Mouse (Mus musculus) bone marrow macrophage, adult 2 months (primary cell): ENCODE data around the gene Lpgat1.

ENCODE experiments used
- CTCF ChIP-seq: IDR thresholded peaks from 2 replicates; pipeline ENCODE4 v1.5.1; 2012; ENCODE audit warnings: low read depth, mild to moderate bottlenecking, low read length, moderate library complexity
- POLR2A ChIP-seq: IDR thresholded peaks from 2 replicates; pipeline ENCODE4 v1.6.1; 2012; ENCODE audit warnings: mild to moderate bottlenecking, low read depth, low read length, borderline replicate concordance

GRCm38 (mm10) chr1:191817418-191818144 is 99.9 kb downstream of the Lpgat1 start:
- TF ChIP-seq CTCF (peak; percentile 85), POLR2A (no peak)
